Mouse (Mus musculus): ENCODE results near the gene Homer1.

GRCm38 (mm10) chr13:93300581-93300980 is 1.1 kb downstream of the Homer1 start:
- no peak for TF ChIP-seq EP300 (IDR thresholded peaks at IDR 0.05; ENCODE audit: insufficient read depth, low read depth, low read length)
- no peak for TF ChIP-seq POLR2A (IDR thresholded peaks at IDR 0.05; ENCODE audit: insufficient read depth, low read length)

Data from ES-Bruce4 (cell line).